10 mouse cellular contexts compared by ENCODE assay signal in the genomic region with DNA sequence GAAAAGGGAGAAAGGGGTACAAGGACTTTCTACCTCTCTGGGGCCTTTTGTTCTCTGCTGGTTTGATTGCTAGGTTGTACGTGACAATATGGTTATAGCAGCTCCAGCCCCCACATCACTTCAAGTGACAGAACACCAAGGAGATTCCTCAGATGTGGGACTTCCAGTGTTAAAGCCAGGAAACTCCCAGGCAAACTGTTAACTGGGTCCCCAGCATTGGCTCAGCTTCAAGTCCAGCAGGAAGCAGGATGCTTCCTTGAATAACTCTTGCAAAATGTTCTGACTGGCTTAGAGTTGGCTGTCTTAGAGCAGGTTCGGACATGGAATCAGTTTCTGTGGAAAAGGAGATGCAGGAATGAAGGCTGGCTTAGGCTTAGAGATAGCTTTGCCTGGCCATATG. TPM values are rescaled to one million over a fixed set of nuclear protein-coding genes. Genes with fewer than 3 reads are reported as not detected.
A peak's percentile ranks its signal among the peaks of the same experiment; 100 is the strongest.
DNase-seq lines count a peak whose midpoint lies in the region; ATAC-seq and TF ChIP-seq lines count a peak whose summit lies in the region.
"Had no signal": no experiment of that assay in that cellular context is flagged by ENCODE, and none has a peak within 500 bp of the region (broad histone marks: within the 10 kb centered on the region; RNA-seq: fewer than 3 reads in every experiment).

No protein-coding gene starts in this region.

- peaks cover 40% of the 10 kb centered on the region for H3K4me1 ChIP-seq in heart, embryonic 13.5 days
- no peaks in the 10 kb centered on the region for H3K4me1 ChIP-seq in thymus, adult 2 months (replicated peaks; ENCODE audit: control insufficient read depth, insufficient read depth, low read length)
- H3K4me1 ChIP-seq in hindbrain, embryonic 12.5 days, result no peaks in the 10 kb centered on the region
- H3K4me1 ChIP-seq: hindbrain, embryonic 10.5 days had no signal

- TF ChIP-seq POLR2A in thymus, adult 2 months (IDR thresholded peaks at IDR 0.05; ENCODE audit: control insufficient read depth, extremely low read depth, insufficient read depth, low read length, poor library complexity), result no peak

- peak overlapping the region; percentile 81 for H3K27ac ChIP-seq in heart, embryonic 13.5 days (replicated peaks)
- H3K27ac ChIP-seq in thymus, adult 2 months (ENCODE audit: control insufficient read depth, insufficient read depth, low read length), result no peak overlapping the region
- H3K27ac ChIP-seq in hindbrain, embryonic 12.5 days, result no peak overlapping the region
- H3K27ac ChIP-seq: hindbrain, embryonic 10.5 days had no signal

- H3K9me3 ChIP-seq in heart, embryonic 13.5 days, result no peaks in the 10 kb centered on the region
- no peaks in the 10 kb centered on the region for H3K9me3 ChIP-seq in hindbrain, embryonic 12.5 days (replicated peaks)
- H3K9me3 ChIP-seq: hindbrain, embryonic 10.5 days had no signal

- peak; percentile 9 to 25 for DNase-seq in cerebellum, postnatal 10 days
- no peak for DNase-seq in cerebellum, adult 11-12 months
- peak; percentile 12 to 44 for DNase-seq in adrenal gland, postnatal 36 days
- DNase-seq in left cerebral cortex, postnatal 14 days (ENCODE audit: low spot score in 2 of 2), result peak; percentile 61 to 72
- DNase-seq in thymus, adult 2 months, result no peak
- DNase-seq: liver had no signal

- TF ChIP-seq CTCF in thymus, adult 2 months (IDR thresholded peaks at IDR 0.05; ENCODE audit: borderline replicate concordance, control insufficient read depth, extremely low read depth, insufficient read depth, low read length, poor library complexity), result no peak

- ATAC-seq in heart, embryonic 13.5 days (ENCODE audit: extremely low read depth, insufficient number of reproducible peaks, low FRiP score, low TSS enrichment), result no peak
- no peak for ATAC-seq in erythroid progenitor cell, adult 5-6 weeks (replicated peaks; ENCODE audit: low FRiP score, poor library complexity, severe bottlenecking)
- ATAC-seq in hindbrain, embryonic 12.5 days (ENCODE audit: low FRiP score), result no peak

- intact Hi-C loops in left cerebral cortex, postnatal 14 days (cut with DNase I), result loop anchor here (10.0 kb wide), 2 partner anchors 119 to 571 kb away; no protein-coding TSS in a partner anchor

- H3K27me3 ChIP-seq in heart, embryonic 13.5 days (replicated peaks), result no peaks in the 10 kb centered on the region
- H3K27me3 ChIP-seq in thymus, adult 2 months (ENCODE audit: control insufficient read depth, insufficient read depth, low read length), result no peaks in the 10 kb centered on the region
- H3K27me3 ChIP-seq in hindbrain, embryonic 12.5 days, result no peaks in the 10 kb centered on the region

- H3K4me2 ChIP-seq in heart, embryonic 13.5 days, result no peak overlapping the region
- H3K4me2 ChIP-seq in hindbrain, embryonic 12.5 days (replicated peaks), result no peak overlapping the region

- 47% methylated on average over 2 of the region's 2 CpGs for WGBS in heart, embryonic 13.5 days
- 80% methylated on average over 2 of the region's 2 CpGs for WGBS in thymus, adult 2 months
- WGBS in hindbrain, embryonic 12.5 days, result 85% methylated on average over 2 of the region's 2 CpGs

- H3K36me3 ChIP-seq in heart, embryonic 13.5 days, result no peaks in the 10 kb centered on the region
- no peaks in the 10 kb centered on the region for H3K36me3 ChIP-seq in thymus, adult 2 months (ENCODE audit: control insufficient read depth, insufficient read depth, low read length)
- H3K36me3 ChIP-seq in hindbrain, embryonic 12.5 days, result no peaks in the 10 kb centered on the region
- H3K36me3 ChIP-seq: hindbrain, embryonic 10.5 days had no signal

- H3K4me3 ChIP-seq in heart, embryonic 13.5 days, result no peak overlapping the region
- H3K4me3 ChIP-seq in thymus, adult 2 months (ENCODE audit: control insufficient read depth, insufficient read depth, low read length), result no peak overlapping the region
- H3K4me3 ChIP-seq in hindbrain, embryonic 12.5 days, result no peak overlapping the region
- H3K4me3 ChIP-seq: hindbrain, embryonic 10.5 days had no signal

- H3K9ac ChIP-seq in heart, embryonic 13.5 days, result no peak overlapping the region
- no peak overlapping the region for H3K9ac ChIP-seq in hindbrain, embryonic 12.5 days

RNA-seq across cellular contexts. Expression of a gene that starts 47.3 kb away (rescaled TPM):
- total RNA-seq in adrenal gland, postnatal 36 days (2021), result 1 to 10 TPM; 7.0 to 8.1 TPM
- 4.1 and 4.2 TPM in 2 replicates for polyA plus RNA-seq in heart, embryonic 13.5 days (2015; fragmentation: Nextera tagmentation; extraction: Ambion mirVana)
- total RNA-seq in left cerebral cortex, postnatal 14 days (2021), result 1 to 10 TPM; 1.1 to 1.5 TPM
- not detected in 2 replicates for total RNA-seq in erythroid progenitor cell, adult 5-6 weeks (2015; ENCODE audit: low replicate concordance)
- total RNA-seq in erythroid progenitor cell, adult 5-6 weeks (2017; ENCODE audit: low replicate concordance), result 0.77 TPM in 1 of 2 replicates, not detected in the other
- 0.36 and 0.44 TPM in 2 replicates for polyA plus RNA-seq in thymus, adult 2 months (2012; rRNA removed)
- polyA plus RNA-seq in hindbrain, embryonic 12.5 days (2016; fragmentation: Nextera tagmentation; extraction: Ambion mirVana), result 1.7 and 2.2 TPM in 2 replicates

Comparison
In these comparisons a context has a peak if more than half of its experiments do, and no peak if none do; other contexts are left out.
1. DNase-seq: peak in cerebellum, postnatal 10 days (2 of 2), adrenal gland, postnatal 36 days (2 of 2) and left cerebral cortex, postnatal 14 days (2 of 2); none in cerebellum, adult 11-12 months (single experiment) and thymus, adult 2 months (single experiment).